Mouse (Mus musculus) gastrocnemius, adult 2 months (tissue): ENCODE measurements around the gene Rwdd4a. TPM values are rescaled to one million over a fixed set of nuclear protein-coding genes. Genes with fewer than 3 reads are reported as not detected.

Experiments
- DNase-seq: peaks from one replicate; pipeline ENCODE4 v3.0.0; 2022
- H3K27ac ChIP-seq: fragments of 200-600 bp; 2 replicates; pipeline ENCODE4 v1.8.1; 2022; ENCODE audit warnings: mild to moderate bottlenecking
- H3K4me3 ChIP-seq: fragments of 200-600 bp; 2 replicates; pipeline ENCODE4 v1.8.1; 2022; ENCODE audit warnings: mild to moderate bottlenecking, moderate library complexity
- CTCF ChIP-seq: fragments of 200-600 bp; IDR thresholded peaks from 2 replicates; pipeline ENCODE4 v1.8.1; 2022; ENCODE audit warnings: antibody characterized with exemption, mild to moderate bottlenecking, moderate library complexity
- intact Hi-C: fragments of 180-260 bp; cut with DNase I; formaldehyde crosslinking; loops from one replicate; pipeline ENCODE4 v1.15.1; 2025
- microRNA-seq: library from miRNA; unstranded; fragments of <30 nt; microRNA quantifications from one replicate; pipeline ENCODE4 v1.2.0, GENCODE M21; 2021
- total RNA-seq, 2 experiments: library from RNA; stranded (reverse); gene quantifications; 2 replicates each; pipeline ENCODE4 v1.2.3; 2021

The Rwdd4a gene
- total RNA-seq, 2 experiments from 2014 or later = 28.7 to 36.7 TPM

DNA sequence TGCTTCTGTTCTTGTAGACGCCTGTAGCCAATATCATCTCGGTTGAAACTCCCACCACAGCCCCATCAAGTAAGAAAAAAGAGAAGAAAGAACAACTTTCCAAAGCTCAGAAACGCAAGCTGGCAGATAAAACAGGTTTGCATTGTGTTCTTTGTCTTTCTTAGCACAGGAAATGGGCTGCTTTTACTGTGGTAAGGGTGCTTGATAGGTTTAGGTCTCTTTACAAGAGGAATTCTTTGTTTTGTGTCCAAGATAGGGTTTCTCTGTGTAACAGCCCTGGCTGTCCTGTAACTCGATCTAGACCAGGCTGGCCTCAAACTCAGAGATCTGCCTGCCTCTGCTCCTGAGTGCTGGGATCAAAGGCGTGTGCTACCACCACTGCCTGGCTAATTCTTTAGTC, 10.6 kb downstream of the Rwdd4a start:
- H3K4me3 ChIP-seq = no peak overlapping the region
- no peak for TF ChIP-seq CTCF
- no peak for DNase-seq

DNA sequence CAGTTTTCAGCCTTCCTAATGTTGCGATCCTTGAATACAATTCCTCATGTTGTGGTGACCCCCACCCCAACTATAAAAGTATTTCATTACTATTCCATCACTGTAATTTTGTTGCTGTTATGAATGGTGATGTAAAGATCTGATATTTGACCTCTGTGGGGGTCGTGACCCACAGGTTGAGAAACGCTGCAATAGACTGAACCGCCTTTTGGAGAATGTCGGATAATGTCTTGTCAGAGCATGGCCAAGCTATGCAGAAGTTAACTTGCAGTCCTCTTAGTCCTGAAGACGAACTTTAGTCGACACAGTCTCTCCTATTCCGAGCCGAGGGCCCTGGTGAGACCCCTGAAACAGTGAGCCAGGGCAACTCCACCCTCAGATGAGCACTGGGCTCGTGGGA, 13.6 kb downstream of the Rwdd4a start:
- H3K4me3 ChIP-seq = no peak overlapping the region
- intact Hi-C loops = no loop called here
- H3K27ac ChIP-seq = no peak overlapping the region
- TF ChIP-seq CTCF = no peak
- no peak for DNase-seq

More for the DNA sequence above, 10.6 kb downstream of the Rwdd4a start:
- no peak overlapping the region for H3K27ac ChIP-seq
- intact Hi-C loops = no loop called here

DNA sequence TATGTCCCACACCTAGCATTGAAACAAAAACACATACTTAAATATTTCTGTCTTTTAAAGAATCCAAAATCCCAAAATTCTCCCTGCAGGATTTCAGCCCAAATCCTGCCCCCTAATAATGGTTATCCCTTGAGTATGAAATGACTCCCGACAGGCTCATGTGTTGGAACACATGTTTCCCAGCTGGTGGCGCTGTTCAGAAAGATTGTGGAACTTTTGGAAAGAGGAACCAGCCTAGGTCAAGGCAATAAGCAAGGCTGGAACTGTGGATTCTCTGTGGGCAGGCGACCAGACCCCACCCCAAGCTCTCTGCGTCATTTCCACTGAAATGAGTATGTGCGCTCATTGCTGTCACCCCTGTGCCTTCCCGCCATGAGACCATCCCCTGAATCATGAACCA, 20.1 kb downstream of the Rwdd4a start:
- no peak for DNase-seq
- intact Hi-C loops = no loop called here
- peak; percentile 38; the same call in 1 of the 2 replicates for TF ChIP-seq CTCF
- Histone ChIP-seq H3K4me3 (no peak overlapping the region), H3K27ac (no peak overlapping the region)

DNA sequence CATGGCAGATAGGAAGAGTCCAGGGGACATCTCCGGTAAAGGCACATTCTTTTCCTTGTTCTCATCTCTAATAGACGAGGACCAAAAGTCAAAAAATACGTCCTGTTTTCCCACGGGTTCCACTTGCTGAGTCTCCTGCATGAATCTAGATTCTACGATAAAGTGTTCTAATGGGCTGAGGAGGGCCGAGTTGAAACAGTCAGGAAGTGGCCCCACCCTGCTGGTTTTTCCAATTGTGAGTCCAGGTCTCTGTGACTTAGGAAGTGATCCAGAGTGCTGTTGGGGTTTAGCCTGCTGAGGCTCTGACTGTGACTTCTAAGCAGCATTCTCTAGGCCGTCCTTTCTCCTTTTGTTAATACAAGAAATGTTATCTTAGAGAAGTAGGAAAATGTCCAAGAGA, 23.0 kb downstream of the Rwdd4a start:
- DNase-seq = peak; percentile 21
- Histone ChIP-seq H3K27ac (peak overlapping the region; percentile 67), H3K4me3 (no peak overlapping the region)
- intact Hi-C loops = no loop called here
- TF ChIP-seq CTCF = no peak

DNA sequence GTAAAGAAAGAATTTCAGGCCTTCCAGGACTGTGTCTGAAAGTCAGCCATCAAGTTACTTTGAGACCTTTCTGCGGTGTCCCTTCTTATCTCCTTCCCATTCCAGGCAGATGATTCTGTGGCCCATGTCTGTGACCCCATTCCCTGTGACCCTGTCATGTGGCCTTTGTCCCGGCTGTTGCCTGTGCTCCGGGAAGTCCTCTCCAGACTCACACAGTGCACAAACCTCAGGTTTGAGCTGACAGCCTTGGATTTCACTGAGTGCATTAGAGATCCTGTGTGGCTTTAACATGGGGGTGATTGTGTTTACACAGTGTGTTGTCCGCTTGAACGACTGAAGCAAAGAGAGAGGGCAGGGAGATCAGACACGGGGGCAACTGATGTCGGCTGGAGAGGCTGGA, 24.8 kb downstream of the Rwdd4a start:
- TF ChIP-seq CTCF = no peak
- intact Hi-C loops = no loop called here
- no peak overlapping the region for H3K4me3 ChIP-seq

DNA sequence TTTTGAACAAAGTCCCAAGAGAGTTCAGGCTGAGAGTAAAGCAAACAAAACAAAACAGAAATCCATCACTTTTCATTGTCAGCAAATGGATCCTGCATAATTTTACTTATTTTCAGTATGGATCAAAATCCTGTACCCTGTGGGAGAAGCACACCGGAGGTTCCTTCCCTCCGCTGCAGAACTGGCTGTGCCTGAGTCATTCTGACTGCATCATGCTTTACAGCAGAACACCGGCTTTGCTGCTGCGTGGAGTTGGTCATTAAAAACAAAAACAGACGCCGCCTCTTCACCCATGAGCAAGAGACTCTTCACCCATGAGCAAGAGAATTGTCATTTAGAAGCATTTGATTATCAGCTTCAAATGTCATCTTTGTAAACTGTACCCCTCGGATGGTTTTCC, 27.3 kb downstream of the Rwdd4a start:
- no peak overlapping the region for H3K4me3 ChIP-seq
- intact Hi-C loops = no loop called here
- no peak for TF ChIP-seq CTCF
- no peak overlapping the region for H3K27ac ChIP-seq
- DNase-seq = no peak

More for the DNA sequence above, 24.8 kb downstream of the Rwdd4a start:
- no peak for DNase-seq
- H3K27ac ChIP-seq = no peak overlapping the region

DNA sequence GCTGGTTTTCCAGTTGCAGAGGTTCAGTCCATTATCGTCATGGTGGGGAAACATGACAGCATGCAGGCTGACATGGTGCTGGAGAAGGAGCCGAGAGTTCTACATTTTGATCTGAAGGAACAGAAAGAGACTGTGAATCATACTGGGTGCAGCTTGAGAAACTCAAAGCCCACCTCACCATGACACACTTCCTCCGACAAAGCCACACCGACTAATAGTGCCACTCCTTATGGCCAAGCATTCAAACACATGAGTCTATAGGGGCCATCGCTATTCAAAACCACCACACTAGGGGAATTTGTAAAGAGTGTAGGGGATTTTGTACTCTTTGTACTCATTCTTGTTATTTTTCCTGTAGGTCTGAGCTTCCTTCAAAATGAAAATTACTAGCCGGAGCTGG, 33.1 kb downstream of the Rwdd4a start:
- H3K27ac ChIP-seq = no peak overlapping the region
- no peak for TF ChIP-seq CTCF
- H3K4me3 ChIP-seq = no peak overlapping the region
- intact Hi-C loops = loop anchor here (5.0 kb wide), 1 partner anchor 111 kb away; the partner anchor contains the start of gene Ing2
- DNase-seq = no peak

DNA sequence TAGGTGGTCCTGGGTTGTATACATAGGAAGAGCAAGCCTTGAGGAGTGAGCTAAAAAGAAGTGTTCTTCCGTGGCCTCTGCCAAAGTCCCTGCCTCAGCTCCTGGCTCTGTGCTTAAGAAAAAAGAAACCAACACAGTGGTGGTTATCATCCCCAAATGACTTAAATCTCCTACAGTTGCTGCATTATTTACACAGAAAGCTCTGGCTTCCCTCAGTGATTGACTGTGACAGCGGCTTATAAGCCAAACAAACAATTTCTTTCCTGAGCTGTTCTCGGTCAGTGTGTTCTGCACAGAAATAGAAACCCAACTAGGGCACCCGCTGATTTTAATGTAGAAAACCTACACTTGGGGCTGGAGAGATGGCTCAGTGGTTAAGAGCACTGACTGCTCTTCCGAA, 34.6 kb downstream of the Rwdd4a start:
- intact Hi-C loops = loop anchor here (5.0 kb wide), 1 partner anchor 109 kb away; the partner anchor contains the start of gene Ing2
- Histone ChIP-seq H3K27ac (no peak overlapping the region), H3K4me3 (no peak overlapping the region)
- no peak for DNase-seq
- no peak for TF ChIP-seq CTCF

DNA sequence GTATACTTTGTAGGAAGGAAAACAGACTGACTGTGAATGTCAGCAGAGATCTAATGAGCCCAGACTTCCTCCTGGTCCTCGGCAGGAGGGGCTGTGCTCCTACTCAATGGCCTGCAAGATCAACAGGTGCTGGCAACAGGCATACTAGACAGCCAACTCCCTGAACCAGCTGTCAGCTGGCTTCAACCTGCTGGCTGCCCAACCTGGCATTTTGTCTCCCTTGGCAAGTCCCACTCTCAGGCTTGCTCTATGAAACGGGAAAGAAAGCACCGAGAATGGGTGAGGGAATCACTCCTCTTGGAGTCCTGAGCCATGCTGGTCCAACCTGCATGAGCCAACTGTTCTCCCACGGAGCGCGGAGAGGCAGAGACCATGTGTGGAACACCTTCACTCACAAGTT, 36.7 kb downstream of the Rwdd4a start:
- Histone ChIP-seq H3K27ac (peak overlapping the region; percentile 53), H3K4me3 (no peak overlapping the region)
- intact Hi-C loops = loop anchor here (1.0 kb wide), 1 partner anchor 123 kb away; no protein-coding TSS in a partner anchor
- TF ChIP-seq CTCF = peak; percentile 75
- DNase-seq = peak; percentile 88

DNA sequence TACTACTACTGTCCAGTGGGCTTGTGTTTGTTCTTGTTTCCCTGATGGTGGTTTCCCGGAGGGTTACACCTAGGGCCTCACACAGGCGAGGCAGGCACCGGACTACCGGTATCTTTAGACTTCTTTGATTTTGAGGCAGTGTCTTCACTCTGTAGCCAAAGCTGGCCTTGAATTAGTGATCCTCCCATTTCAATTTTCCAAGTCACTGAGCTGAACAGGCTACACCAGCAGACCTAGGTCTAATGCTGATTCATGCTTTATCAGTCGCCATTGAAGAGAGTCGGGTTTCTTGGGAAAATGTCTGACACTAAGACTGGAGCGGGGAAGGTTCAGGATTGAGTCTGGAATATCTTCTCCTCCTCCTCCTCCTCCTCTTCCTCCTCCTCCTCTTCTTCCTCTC, 40.0 kb downstream of the Rwdd4a start:
- Histone ChIP-seq H3K4me3 (no peak overlapping the region), H3K27ac (no peak overlapping the region)
- no peak for DNase-seq
- no peak for TF ChIP-seq CTCF
- intact Hi-C loops = no loop called here

DNA sequence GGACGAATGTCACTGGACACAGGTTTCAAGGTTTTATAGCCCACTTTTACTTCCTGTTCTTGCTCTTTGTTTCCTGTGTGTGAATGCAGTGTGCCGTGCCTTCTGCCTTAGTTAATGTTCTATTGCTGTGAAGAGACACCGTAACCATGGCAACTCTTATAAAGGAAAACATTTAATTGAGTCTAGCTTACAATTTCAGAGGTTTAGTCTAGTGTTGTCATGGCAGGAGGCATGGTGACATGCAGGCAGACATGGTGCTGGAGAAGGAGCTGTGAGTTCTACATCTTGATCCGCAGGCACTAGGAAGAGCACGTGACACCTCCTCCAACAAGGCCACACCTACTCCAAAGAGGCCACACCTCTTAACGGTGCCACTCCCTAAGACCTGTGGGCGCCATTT, 48.0 kb downstream of the Rwdd4a start:
- Histone ChIP-seq H3K4me3 (no peak overlapping the region), H3K27ac (no peak overlapping the region)
- DNase-seq = no peak
- intact Hi-C loops = no loop called here
- no peak for TF ChIP-seq CTCF

DNA sequence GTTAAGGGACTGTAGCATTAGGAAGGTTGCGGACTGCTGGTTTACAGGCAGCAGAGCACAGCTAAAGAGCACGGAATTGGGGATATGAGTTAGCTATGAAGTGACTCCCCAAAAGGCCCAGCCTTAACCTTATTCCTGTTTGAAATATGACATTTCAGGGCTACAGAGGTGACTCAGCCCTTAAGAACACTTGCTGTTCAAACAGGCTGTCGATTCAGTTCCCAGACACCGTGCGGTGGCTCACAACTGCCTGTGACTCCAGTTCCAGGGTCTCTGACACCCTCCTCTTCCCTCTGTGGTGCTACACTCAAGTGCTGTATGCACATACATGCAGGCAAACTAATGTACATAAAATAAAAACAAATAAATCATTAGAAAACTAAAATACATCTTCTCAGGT, 55.2 kb downstream of the Rwdd4a start:
- Histone ChIP-seq H3K4me3 (no peak overlapping the region), H3K27ac (no peak overlapping the region)
- DNase-seq = no peak
- intact Hi-C loops = no loop called here
- no peak for TF ChIP-seq CTCF

DNA sequence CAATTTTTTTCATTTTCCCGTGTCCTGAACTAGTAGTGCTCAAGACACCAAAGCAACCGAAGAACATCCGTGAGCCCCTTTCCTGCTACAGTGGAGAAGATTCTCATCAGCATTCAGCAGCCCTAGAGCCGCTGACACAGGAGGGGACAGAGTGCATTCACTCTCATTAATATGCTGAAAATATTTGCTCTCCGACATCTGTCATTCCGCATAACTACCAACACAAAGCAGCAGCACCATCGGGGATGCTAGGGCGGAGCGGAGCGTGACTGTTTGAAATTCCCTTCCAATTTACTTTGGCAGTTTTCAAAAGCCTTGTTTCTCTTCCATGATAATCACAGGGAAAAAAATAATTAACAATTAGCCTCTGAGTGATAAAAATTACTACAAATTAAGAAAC, 56.9 kb downstream of the Rwdd4a start:
- no peak for DNase-seq
- Histone ChIP-seq H3K4me3 (no peak overlapping the region), H3K27ac (no peak overlapping the region)
- intact Hi-C loops = no loop called here
- TF ChIP-seq CTCF = no peak

DNA sequence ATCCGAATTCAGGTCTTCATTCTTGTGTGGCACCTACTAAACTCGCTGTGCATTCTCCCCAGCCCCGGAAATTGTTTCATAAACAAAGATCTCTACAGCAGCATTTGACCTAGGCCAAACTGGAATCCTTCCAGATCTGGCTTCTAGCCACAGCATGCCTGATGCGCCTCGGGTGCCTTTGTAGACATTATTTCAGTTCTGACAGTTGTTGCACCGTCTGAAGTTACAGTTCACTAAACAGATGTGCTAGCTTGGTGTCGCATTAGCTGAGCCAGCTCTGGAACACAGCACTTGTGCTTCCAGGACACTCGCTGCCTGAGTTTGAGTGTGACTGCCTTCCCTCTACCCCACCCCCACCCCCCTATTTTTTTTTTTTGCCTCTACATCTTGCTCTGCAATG, 67.2 kb downstream of the Rwdd4a start:
- DNase-seq = peak; percentile 28
- Histone ChIP-seq H3K27ac (no peak overlapping the region), H3K4me3 (no peak overlapping the region)
- intact Hi-C loops = no loop called here
- no peak for TF ChIP-seq CTCF

Small RNAs within 50 kb of the gene (microRNA-seq; reads per million reads assigned to microRNA genes)
- gene Gm27409 = not detected

Other genes with a start within 250 kb of the Rwdd4a start
- 1 to 10 TPM; 7.3 to 9.5 TPM for gene Stox2, start 87.3 kb upstream of the Rwdd4a start, total RNA-seq
- gene Trappc11, start 194 bp upstream of the Rwdd4a start, total RNA-seq = 10 to 100 TPM; 17.5 to 19.1 TPM
- 10 to 100 TPM; 14.0 to 18.0 TPM for gene Ing2, start 141.9 kb downstream of the Rwdd4a start, total RNA-seq
- 1 to 10 TPM; 5.0 to 5.2 TPM for gene Cdkn2aip, start 180.3 kb downstream of the Rwdd4a start, total RNA-seq